Mouse (Mus musculus) midbrain, embryonic 14.5 days (tissue): Measurements from ENCODE around the gene Macrod1. TPM values are rescaled to one million over a fixed set of nuclear protein-coding genes. Genes with fewer than 3 reads are reported as not detected.
A peak's percentile ranks its signal among the peaks of the same experiment; 100 is the strongest.

Experiments
- ATAC-seq: fragments of 200-750 bp; cut with Nextera tagmentation; 2 replicates; pipeline ENCODE4 v1.8.0; 2017; ENCODE audit warnings: moderate number of reproducible peaks, moderate library complexity; ENCODE audit not compliant: low FRiP score, low TSS enrichment
- DNase-seq: peaks from one replicate; pipeline ENCODE4 v3.0.0-alpha.2; 2015
- H3K27ac ChIP-seq: fragments of 300-500 bp; sonication (generic); replicated peaks from 2 replicates; pipeline ENCODE4 v1.5.1; 2014; ENCODE audit warnings: mild to moderate bottlenecking, low read depth, low read length, moderate library complexity
- H3K27me3 ChIP-seq: fragments of 300-500 bp; sonication (generic); 2 replicates; pipeline ENCODE4 v1.6.1; 2014; ENCODE audit warnings: low read length, control low read depth, mixed read lengths; ENCODE audit not compliant: control insufficient read depth, insufficient read depth
- H3K36me3 ChIP-seq: fragments of 300-500 bp; sonication (generic); 2 replicates; pipeline ENCODE4 v1.6.1; 2014; ENCODE audit warnings: low read length, control low read depth; ENCODE audit not compliant: control insufficient read depth, insufficient read depth
- H3K4me1 ChIP-seq: fragments of 300-500 bp; sonication (generic); 2 replicates; pipeline ENCODE4 v1.6.1; 2014; ENCODE audit warnings: mild to moderate bottlenecking, antibody characterized with exemption, low read length, control low read depth; ENCODE audit not compliant: control insufficient read depth, insufficient read depth
- H3K4me2 ChIP-seq: fragments of 300-500 bp; sonication (generic); 2 replicates; pipeline ENCODE4 v1.6.1; 2014; ENCODE audit warnings: mild to moderate bottlenecking, low read length, moderate library complexity
- H3K4me3 ChIP-seq: fragments of 300-500 bp; sonication (generic); replicated peaks from 2 replicates; pipeline ENCODE4 v1.5.1; 2014; ENCODE audit warnings: low read depth, low read length
- H3K9ac ChIP-seq: fragments of 300-500 bp; sonication (generic); replicated peaks from 2 replicates; pipeline ENCODE4 v1.6.1; 2014; ENCODE audit warnings: mild to moderate bottlenecking, low read length, moderate library complexity
- H3K9me3 ChIP-seq: fragments of 300-500 bp; sonication (generic); 2 replicates; pipeline ENCODE4 v1.6.1; 2016; ENCODE audit warnings: low read length, control low read depth, mixed read lengths; ENCODE audit not compliant: control insufficient read depth
- WGBS: fragments of 180-500 bp; shearing (Covaris S2); extraction: QIAGEN DNeasy Blood & Tissue Kit; methylation state at CpG from one replicate; pipeline ENCODE4 v1.1.7; 2014; 5-methylcytosine and 5-hydroxymethylcytosine counted together
- polyA plus RNA-seq: library from polyadenylated mRNA; unstranded; fragments of >200 nt; fragmentation: Nextera tagmentation; extraction: Ambion mirVana; gene quantifications from 2 replicates; pipeline ENCODE4 v1.2.1, GENCODE M21; 2014

The Macrod1 gene
- polyA plus RNA-seq, 1 experiment from 2014 or later, result 3.4 TPM

DNA sequence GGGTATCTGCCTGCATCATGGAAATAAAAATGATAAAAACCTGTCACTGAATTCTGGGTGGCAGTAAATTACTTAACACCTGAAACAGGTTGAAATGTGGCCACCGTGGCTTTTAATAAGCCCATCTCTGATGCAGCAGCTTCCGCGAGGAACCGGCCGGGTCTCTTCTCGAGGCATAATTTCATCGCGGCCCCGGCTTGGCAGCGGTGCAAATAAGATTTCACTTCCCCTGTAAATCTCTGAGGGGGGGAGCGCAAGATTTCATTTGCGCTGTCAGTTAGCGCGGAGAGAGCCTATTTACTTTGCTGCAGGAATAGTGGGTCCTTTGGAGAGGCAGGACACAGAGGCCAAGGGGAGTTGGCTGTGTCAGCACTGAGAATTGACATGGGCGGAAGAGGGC lies 28.1 kb downstream of the Macrod1 start:
- H3K9me3 ChIP-seq, result no peaks in the 10 kb centered on the region
- no peak overlapping the region for H3K4me3 ChIP-seq
- WGBS, result 18% methylated on average over 15 of the region's 15 CpGs
- H3K27ac ChIP-seq, result peak overlapping the region; percentile 61
- H3K27me3 ChIP-seq, result peaks cover 11% of the 10 kb centered on the region
- peak overlapping the region; percentile 17 for H3K4me2 ChIP-seq
- DNase-seq, result peak; percentile 75
- H3K36me3 ChIP-seq, result no peaks in the 10 kb centered on the region
- ATAC-seq, result no peak
- H3K4me1 ChIP-seq, result peaks cover 54% of the 10 kb centered on the region
- 0 out of 2 replicates have a peak overlapping the region, but pooled peaks have one; percentile 23 for H3K9ac ChIP-seq

DNA sequence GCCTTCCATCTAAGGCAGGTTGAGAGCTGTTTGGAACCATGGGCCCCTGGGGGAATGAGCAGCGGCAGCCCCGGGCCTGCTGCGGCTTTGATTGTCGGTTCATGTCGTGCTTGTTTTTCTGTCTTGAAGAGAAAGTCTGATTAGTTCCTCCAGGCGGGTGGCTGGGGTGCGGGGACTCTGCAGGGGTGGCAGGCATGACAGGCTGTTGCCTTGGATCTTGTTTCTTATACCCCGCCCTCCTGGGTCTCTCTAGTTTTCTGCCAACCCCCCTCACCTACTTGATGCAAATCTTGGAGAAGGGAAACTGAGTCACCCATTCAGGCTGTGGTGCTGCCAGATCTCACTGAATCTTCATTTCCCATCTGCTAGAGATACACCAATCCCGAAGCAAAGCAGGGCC lies 31.9 kb downstream of the Macrod1 start:
- Histone ChIP-seq H3K27me3 (peaks cover 4% of the 10 kb centered on the region; the same call in 1 of the 2 replicates), H3K4me1 (peaks cover 83% of the 10 kb centered on the region), H3K36me3 (no peaks in the 10 kb centered on the region), H3K9ac (no peak overlapping the region), H3K4me3 (no peak overlapping the region), H3K27ac (no peak overlapping the region), H3K9me3 (no peaks in the 10 kb centered on the region), H3K4me2 (no peak overlapping the region)
- no peak for ATAC-seq
- WGBS, result 9% methylated on average over 9 of the region's 9 CpGs
- peak; percentile 27 for DNase-seq

DNA sequence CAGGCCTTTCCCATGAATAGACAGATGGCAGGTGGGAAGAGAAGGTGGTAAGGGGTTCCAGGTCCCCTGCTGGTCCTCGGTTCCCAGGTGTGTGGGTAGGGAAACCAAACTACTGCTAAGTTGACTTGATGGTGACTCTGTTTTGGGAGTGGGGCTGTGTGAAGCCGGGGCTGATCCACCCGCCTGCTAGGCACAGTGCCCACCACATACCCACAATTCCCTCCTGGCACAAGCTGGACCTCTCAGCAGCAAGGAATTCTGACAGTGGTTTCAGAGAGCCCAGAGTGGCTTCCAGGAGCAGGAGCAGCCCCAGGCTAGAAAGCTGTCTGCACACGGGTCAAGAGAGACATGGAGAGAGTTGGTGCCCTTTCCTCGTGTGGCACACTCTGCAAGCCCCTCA lies 32.4 kb downstream of the Macrod1 start:
- H3K4me1 ChIP-seq, result peaks cover 78% of the 10 kb centered on the region
- 56% methylated on average over 5 of the region's 5 CpGs for WGBS
- no peak overlapping the region for H3K4me3 ChIP-seq
- H3K36me3 ChIP-seq, result no peaks in the 10 kb centered on the region
- ATAC-seq, result no peak
- no peak overlapping the region for H3K4me2 ChIP-seq
- H3K9me3 ChIP-seq, result no peaks in the 10 kb centered on the region
- DNase-seq, result peak; percentile 25
- peak overlapping the region; percentile 45; the same call in 1 of the 2 replicates for H3K27ac ChIP-seq
- H3K27me3 ChIP-seq, result peaks cover 4% of the 10 kb centered on the region; the same call in 1 of the 2 replicates
- no peak overlapping the region for H3K9ac ChIP-seq

DNA sequence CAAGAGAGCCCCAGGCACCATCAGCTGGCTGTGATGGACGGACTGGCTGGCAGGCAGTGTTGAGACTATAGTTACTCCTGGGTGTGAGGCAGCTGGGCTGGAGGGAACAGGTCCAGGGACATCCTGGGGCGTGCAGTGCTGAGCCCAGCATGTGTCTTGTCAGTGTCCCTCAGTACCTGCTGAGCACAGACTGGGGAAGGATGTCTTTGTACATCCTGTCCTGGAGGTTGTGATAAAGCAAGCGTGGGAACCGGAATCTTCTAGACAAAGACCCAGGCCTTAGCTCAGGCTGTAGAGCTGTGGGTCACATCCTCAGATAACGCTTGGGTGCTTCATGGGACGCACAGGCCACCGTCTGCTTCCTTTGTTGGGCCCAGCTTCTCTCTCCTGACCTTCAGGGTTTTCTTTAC lies 33.2 kb downstream of the Macrod1 start:
- no peak for ATAC-seq
- H3K9ac ChIP-seq, result 0 out of 2 replicates have a peak overlapping the region, but pooled peaks have one; percentile 6
- peaks cover 4% of the 10 kb centered on the region; the same call in 1 of the 2 replicates for H3K27me3 ChIP-seq
- H3K4me1 ChIP-seq, result peaks cover 71% of the 10 kb centered on the region
- H3K4me3 ChIP-seq, result no peak overlapping the region
- no peak overlapping the region for H3K4me2 ChIP-seq
- H3K9me3 ChIP-seq, result no peaks in the 10 kb centered on the region
- WGBS, result 22% methylated on average over 7 of the region's 7 CpGs
- no peaks in the 10 kb centered on the region for H3K36me3 ChIP-seq
- peak overlapping the region; percentile 78 for H3K27ac ChIP-seq
- DNase-seq, result peak; percentile 30

DNA sequence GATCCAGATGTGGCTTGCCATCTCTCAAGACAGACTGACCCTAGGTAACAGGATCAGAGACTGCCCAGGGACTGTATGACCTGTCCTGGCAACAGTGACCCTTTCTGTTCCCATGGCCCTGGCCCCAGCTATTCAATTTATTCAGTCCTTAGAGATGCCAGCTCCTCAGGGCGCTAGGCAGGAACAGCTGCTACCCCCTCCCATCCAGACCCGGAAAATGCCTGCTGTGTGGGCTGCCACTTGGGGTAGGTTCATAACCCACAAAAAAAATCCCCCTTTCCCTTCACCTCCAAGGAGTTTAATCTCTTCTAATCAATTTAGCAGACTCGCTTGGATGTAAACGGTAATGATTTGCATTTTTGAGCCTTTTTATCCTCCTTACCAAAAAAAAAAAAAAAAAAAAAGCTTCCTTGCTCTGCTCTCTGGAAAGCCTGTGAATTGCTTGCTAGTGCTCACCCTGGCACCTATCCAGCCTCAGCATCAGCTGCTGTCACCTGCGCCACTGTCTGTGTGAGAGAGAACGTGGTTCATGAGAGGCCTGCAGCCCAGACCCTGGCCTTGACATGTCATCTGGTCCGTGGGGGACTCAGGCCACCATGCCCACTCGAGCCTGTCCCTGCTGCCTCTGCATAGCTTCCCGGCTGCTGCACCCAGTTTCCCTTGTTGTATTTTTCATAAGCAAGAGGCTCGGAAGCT lies 33.9 kb downstream of the Macrod1 start:
- H3K4me3 ChIP-seq, result no peak overlapping the region
- no peak for ATAC-seq

DNA sequence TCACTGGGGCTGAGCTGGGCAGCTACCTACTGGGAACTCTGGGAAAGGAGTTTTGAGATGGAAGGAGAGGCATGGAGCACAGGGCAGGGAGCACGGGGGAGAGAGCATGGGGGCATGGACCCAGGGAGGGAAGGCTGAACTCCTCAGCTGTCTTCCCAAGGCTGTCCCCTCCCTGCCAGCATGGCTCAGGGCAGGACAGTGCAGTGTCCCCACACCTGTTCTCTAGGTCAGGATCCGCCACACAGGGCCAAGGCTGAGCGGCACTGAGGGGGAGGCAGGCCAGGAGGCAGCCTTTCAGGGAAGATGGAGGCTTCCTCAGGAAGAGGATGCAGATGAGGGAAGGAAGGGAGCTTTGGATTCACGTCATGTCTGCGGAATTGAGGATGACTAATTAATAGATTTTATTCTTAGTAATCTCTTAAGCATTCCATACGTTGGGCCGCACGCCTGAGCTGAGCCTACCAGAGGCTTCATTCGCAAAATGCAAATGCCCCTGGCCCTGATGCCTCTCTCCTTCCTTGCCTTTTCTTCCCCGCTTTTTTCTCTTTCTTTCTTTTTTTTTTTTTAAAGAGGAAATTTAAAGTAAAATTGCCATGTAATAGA lies 34.9 kb downstream of the Macrod1 start:
- Histone ChIP-seq H3K4me1 (peaks cover 60% of the 10 kb centered on the region), H3K4me2 (no peak overlapping the region), H3K27ac (peak overlapping the region; percentile 78), H3K27me3 (peaks cover 4% of the 10 kb centered on the region; the same call in 1 of the 2 replicates), H3K4me3 (no peak overlapping the region), H3K36me3 (0 out of 2 replicates have a peak, but pooled peaks cover 5% of the 10 kb centered on the region), H3K9me3 (no peaks in the 10 kb centered on the region), H3K9ac (no peak overlapping the region; the same call in 1 of the 2 replicates)
- ATAC-seq, result no peak
- peak; percentile 63 for DNase-seq
- 20% methylated on average over 10 of the region's 10 CpGs for WGBS

More for the DNA sequence above, 33.9 kb downstream of the Macrod1 start:
- 0 out of 2 replicates have a peak overlapping the region, but pooled peaks have one; percentile 0 for H3K9ac ChIP-seq
- peak overlapping the region; percentile 5; the same call in 1 of the 2 replicates for H3K4me2 ChIP-seq
- DNase-seq, result peak; percentile 73
- H3K27ac ChIP-seq, result peak overlapping the region; percentile 78
- no peaks in the 10 kb centered on the region for H3K9me3 ChIP-seq
- 4% methylated on average over 10 of the region's 10 CpGs for WGBS
- H3K36me3 ChIP-seq, result 0 out of 2 replicates have a peak, but pooled peaks cover 1% of the 10 kb centered on the region
- peaks cover 64% of the 10 kb centered on the region for H3K4me1 ChIP-seq
- peaks cover 4% of the 10 kb centered on the region; the same call in 1 of the 2 replicates for H3K27me3 ChIP-seq

DNA sequence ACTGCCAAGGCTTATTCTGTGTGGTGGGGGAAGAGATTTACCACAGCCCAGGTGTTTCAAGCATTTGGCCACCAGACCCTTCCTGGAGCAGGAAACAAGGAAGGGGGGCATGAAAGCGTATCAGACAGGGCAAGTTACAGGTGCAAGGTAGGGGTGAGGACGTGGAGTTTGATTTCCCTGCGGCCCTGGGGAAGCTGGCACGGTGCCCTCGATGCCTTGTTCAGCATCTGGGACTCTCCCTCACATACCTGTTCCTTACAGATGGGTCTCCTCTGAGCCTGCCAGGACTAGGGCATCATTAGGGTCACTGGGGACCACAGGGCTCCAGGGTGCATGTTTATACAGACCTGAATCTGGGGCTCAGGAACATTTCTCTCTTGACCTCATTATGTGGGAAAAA lies 36.1 kb downstream of the Macrod1 start:
- ATAC-seq (no peak), DNase-seq (no peak)
- no peak overlapping the region for H3K4me3 ChIP-seq
- 85% methylated on average over 5 of the region's 5 CpGs for WGBS
- H3K27ac ChIP-seq, result peak overlapping the region; percentile 33; the same call in 1 of the 2 replicates
- 0 out of 2 replicates have a peak, but pooled peaks cover 4% of the 10 kb centered on the region for H3K27me3 ChIP-seq
- no peaks in the 10 kb centered on the region for H3K9me3 ChIP-seq
- no peak overlapping the region for H3K4me2 ChIP-seq
- no peak overlapping the region for H3K9ac ChIP-seq
- 0 out of 2 replicates have a peak, but pooled peaks cover 5% of the 10 kb centered on the region for H3K36me3 ChIP-seq
- peaks cover 58% of the 10 kb centered on the region for H3K4me1 ChIP-seq

DNA sequence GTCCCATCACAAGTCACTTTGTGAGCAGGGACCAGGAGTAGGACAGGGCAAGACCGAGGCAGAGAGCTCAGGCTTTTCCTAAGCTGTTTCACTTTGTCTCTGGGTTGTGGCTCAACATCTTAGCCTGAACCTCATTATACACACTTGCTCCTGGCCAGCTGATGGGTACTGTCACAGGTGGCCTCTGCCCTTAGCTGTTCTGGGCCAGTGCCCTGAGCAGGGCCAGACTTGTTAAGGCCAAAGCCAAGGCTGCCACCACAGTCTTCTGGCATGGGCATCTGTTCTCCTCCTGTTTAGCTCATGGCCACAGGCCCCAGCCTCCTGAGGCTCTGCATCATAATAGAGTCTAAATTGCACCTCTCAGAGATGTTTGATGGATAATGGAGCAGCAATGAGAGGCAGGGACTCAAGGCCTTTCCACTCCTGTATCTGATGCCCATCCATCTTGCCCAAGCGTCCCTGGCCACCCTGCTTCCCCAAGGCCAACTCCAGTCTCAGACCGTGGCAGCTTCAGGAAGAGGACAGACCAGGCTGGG lies 43.1 kb downstream of the Macrod1 start:
- Histone ChIP-seq H3K4me2 (no peak overlapping the region), H3K27ac (no peak overlapping the region), H3K27me3 (no peaks in the 10 kb centered on the region), H3K4me1 (peaks cover 35% of the 10 kb centered on the region), H3K4me3 (no peak overlapping the region), H3K9me3 (no peaks in the 10 kb centered on the region), H3K36me3 (0 out of 2 replicates have a peak, but pooled peaks cover 5% of the 10 kb centered on the region), H3K9ac (no peak overlapping the region)
- no peak for DNase-seq
- 77% methylated on average over 3 of the region's 3 CpGs for WGBS
- ATAC-seq, result no peak
